Mouse (Mus musculus): Measurements from ENCODE around the gene Rbms3.

- TF ChIP-seq CTCF (IDR thresholded peaks at IDR 0.05) (no peak), POLR2A (IDR thresholded peaks at IDR 0.05; ENCODE audit: insufficient read depth, low read depth, low read length) (no peak)
Measured at GRCm38 (mm10) chr9:116701511-116702179, 928.1 kb downstream of the Rbms3 start.
